ENCODE assay signal across 10 mouse cellular contexts in genomic region chr1:60404848-60405247, GRCm38 (mm10). TPM values are rescaled to one million over a fixed set of nuclear protein-coding genes. Genes with fewer than 3 reads are reported as not detected.
DNase-seq lines count a peak whose midpoint lies in the region; ATAC-seq and TF ChIP-seq lines count a peak whose summit lies in the region.
"Had no signal": no experiment of that assay in that cellular context is flagged by ENCODE, and none has a peak within 500 bp of the region (broad histone marks: within the 10 kb centered on the region; RNA-seq: fewer than 3 reads in every experiment).

No protein-coding gene starts in this region.

- H3K9ac ChIP-seq in midbrain, embryonic 14.5 days (replicated peaks; ENCODE audit: low read length): no peak overlapping the region
- H3K9ac ChIP-seq in midbrain, embryonic 16.5 days (ENCODE audit: low read depth, low read length): no peak overlapping the region
- H3K9ac ChIP-seq: heart, embryonic 13.5 days had no signal

- WGBS in midbrain, embryonic 14.5 days: 97% methylated on average over 1 of the region's 1 CpGs
- 95% methylated on average over 1 of the region's 1 CpGs for WGBS in midbrain, embryonic 16.5 days

- no peak overlapping the region for H3K4me2 ChIP-seq in midbrain, embryonic 14.5 days (ENCODE audit: low read length)
- no peak overlapping the region for H3K4me2 ChIP-seq in midbrain, embryonic 16.5 days (ENCODE audit: low read length)
- H3K4me2 ChIP-seq: heart, embryonic 13.5 days had no signal

- no peaks in the 10 kb centered on the region for H3K9me3 ChIP-seq in midbrain, embryonic 14.5 days (ENCODE audit: control insufficient read depth, low read length)
- H3K9me3 ChIP-seq in midbrain, embryonic 16.5 days (replicated peaks; ENCODE audit: control insufficient read depth, low read length, poor library complexity, severe bottlenecking): no peaks in the 10 kb centered on the region
- H3K9me3 ChIP-seq: megakaryocyte, embryonic 14.5 days had no signal

- intact Hi-C loops in gastrocnemius, adult 2 months (cut with DNase I): loop anchor here (5.0 kb wide), 2 partner anchors 457 to 552 kb away; no protein-coding TSS in a partner anchor

- no peaks in the 10 kb centered on the region for H3K36me3 ChIP-seq in midbrain, embryonic 14.5 days (ENCODE audit: control insufficient read depth, insufficient read depth, low read length)
- H3K36me3 ChIP-seq in midbrain, embryonic 16.5 days (ENCODE audit: control insufficient read depth, insufficient read depth, low read length): no peaks in the 10 kb centered on the region
- H3K36me3 ChIP-seq: heart, embryonic 13.5 days had no signal

- H3K27ac ChIP-seq in gastrocnemius, adult 2 months: no peak overlapping the region
- H3K27ac ChIP-seq in midbrain, embryonic 14.5 days (replicated peaks; ENCODE audit: low read depth, low read length): no peak overlapping the region
- no peak overlapping the region for H3K27ac ChIP-seq in midbrain, embryonic 16.5 days (ENCODE audit: low read length)
- H3K27ac ChIP-seq: heart, embryonic 13.5 days had no signal

- TF ChIP-seq CTCF in gastrocnemius, adult 2 months (IDR thresholded peaks at IDR 0.05): peak; percentile 52

- H3K4me1 ChIP-seq in midbrain, embryonic 14.5 days (ENCODE audit: control insufficient read depth, insufficient read depth, low read length): no peaks in the 10 kb centered on the region; the same call in 1 of the 2 replicates
- peaks cover 7% of the 10 kb centered on the region for H3K4me1 ChIP-seq in midbrain, embryonic 16.5 days (ENCODE audit: control insufficient read depth, insufficient read depth, low read length)

- no peaks in the 10 kb centered on the region for H3K27me3 ChIP-seq in midbrain, embryonic 14.5 days (ENCODE audit: control insufficient read depth, insufficient read depth, low read length)
- H3K27me3 ChIP-seq in midbrain, embryonic 16.5 days (ENCODE audit: control insufficient read depth, insufficient read depth, low read depth, low read length): no peaks in the 10 kb centered on the region
- H3K27me3 ChIP-seq: heart, embryonic 13.5 days; megakaryocyte, embryonic 14.5 days had no signal

- no peak for ATAC-seq in midbrain, embryonic 14.5 days (ENCODE audit: low FRiP score, low TSS enrichment)
- no peak for ATAC-seq in midbrain, embryonic 16.5 days

- H3K4me3 ChIP-seq in gastrocnemius, adult 2 months: no peak overlapping the region
- no peak overlapping the region for H3K4me3 ChIP-seq in midbrain, embryonic 14.5 days (replicated peaks; ENCODE audit: low read depth, low read length)
- no peak overlapping the region for H3K4me3 ChIP-seq in midbrain, embryonic 16.5 days (ENCODE audit: low read depth, low read length)
- H3K4me3 ChIP-seq: heart, embryonic 13.5 days; megakaryocyte, embryonic 14.5 days had no signal

- DNase-seq in gastrocnemius, adult 2 months: peak; percentile 24
- no peak for DNase-seq in gastrocnemius, postnatal 25 days
- DNase-seq in midbrain, embryonic 14.5 days: peak; percentile 21
- peak; percentile 22 to 23 for DNase-seq in kidney, adult 8-10 months
- peak; percentile 38 for DNase-seq in thymus, postnatal 14 days
- DNase-seq in ovary, postnatal 10 days (ENCODE audit: low spot score): no peak
- no peak for DNase-seq in layer of hippocampus, adult 9-10 months (ENCODE audit: low spot score)

RNA-seq across cellular contexts. Expression of gene Abi2, which starts 4.6 kb away (rescaled TPM):
- total RNA-seq in gastrocnemius, adult 2 months (2021): 10 to 100 TPM; 10.8 to 10.9 TPM
- total RNA-seq in gastrocnemius, postnatal 25 days (2021): 1 to 10 TPM; 8.2 to 9.9 TPM
- polyA plus RNA-seq in midbrain, embryonic 14.5 days (2014; fragmentation: Nextera tagmentation; extraction: Ambion mirVana): 79.7 and 84.0 TPM in 2 replicates
- 90.4 and 92.3 TPM in 2 replicates for polyA plus RNA-seq in midbrain, embryonic 16.5 days (2015; fragmentation: Nextera tagmentation; extraction: Ambion mirVana)

Comparison
In these comparisons a context has a peak if more than half of its experiments do, and no peak if none do; other contexts are left out.
1. DNase-seq: peak in gastrocnemius, adult 2 months (single experiment), midbrain, embryonic 14.5 days (single experiment), kidney, adult 8-10 months (2 of 2) and thymus, postnatal 14 days (single experiment); none in gastrocnemius, postnatal 25 days (single experiment), ovary, postnatal 10 days (single experiment) and layer of hippocampus, adult 9-10 months (single experiment).